Mouse (Mus musculus) liver, postnatal 0 days (tissue): ENCODE data around the gene Samd14.
A peak's percentile ranks its signal among the peaks of the same experiment; 100 is the strongest.

Experiments used
- CTCF ChIP-seq: sonication (generic); IDR thresholded peaks from 2 replicates; pipeline ENCODE4 v1.5.1; 2016; ENCODE audit warnings: antibody characterized with exemption, low read depth
- EP300 ChIP-seq: IDR thresholded peaks from 2 replicates; pipeline ENCODE4 v1.6.1; 2016; ENCODE audit warnings: antibody characterized with exemption, low read depth, mild to moderate bottlenecking

DNA sequence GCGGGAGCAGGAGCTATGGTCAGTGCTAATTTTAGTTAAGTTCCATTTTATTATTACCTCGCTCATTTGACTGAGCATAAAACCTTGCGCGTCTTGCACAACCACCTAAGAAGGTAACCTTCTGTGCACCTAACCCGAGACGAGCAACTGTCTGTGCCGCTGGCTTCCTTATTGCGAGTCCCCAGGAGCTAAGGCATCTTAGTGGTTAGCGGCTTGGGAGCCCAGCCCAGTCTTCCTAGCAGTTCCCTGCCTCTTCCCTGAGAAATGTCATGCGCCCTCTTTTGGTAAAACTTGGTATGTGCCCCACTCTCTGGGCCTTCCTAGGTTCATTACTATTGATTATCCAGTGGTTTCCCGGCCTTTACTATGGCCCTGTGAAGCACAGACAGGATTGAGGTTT lies 32.4 kb downstream of the Samd14 start:
- TF ChIP-seq CTCF (peak; percentile 92), EP300 (no peak)
